ENCODE assay signal across 10 mouse cellular contexts in genomic region chr6:107710360-107710759, GRCm38 (mm10).
DNase-seq lines count a peak whose midpoint lies in the region; ATAC-seq and TF ChIP-seq lines count a peak whose summit lies in the region.
"Had no signal": no experiment of that assay in that cellular context is flagged by ENCODE, and none has a peak within 500 bp of the region (broad histone marks: within the 10 kb centered on the region; RNA-seq: fewer than 3 reads in every experiment).

No protein-coding gene starts in this region.

- no peak overlapping the region for H3K9ac ChIP-seq in hindbrain, embryonic 16.5 days (ENCODE audit: low read depth, low read length)
- H3K9ac ChIP-seq in neural tube, embryonic 11.5 days (ENCODE audit: low read length), result no peak overlapping the region
- H3K9ac ChIP-seq: hindbrain, embryonic 15.5 days had no signal

- H3K4me2 ChIP-seq in hindbrain, embryonic 16.5 days (ENCODE audit: low read length), result no peak overlapping the region
- H3K4me2 ChIP-seq in neural tube, embryonic 11.5 days (ENCODE audit: low read depth), result no peak overlapping the region

- TF ChIP-seq POLR2A in cerebellum, adult 2 months (IDR thresholded peaks at IDR 0.05; ENCODE audit: borderline replicate concordance, insufficient read depth, low read length), result no peak

- no peak for ATAC-seq in hindbrain, embryonic 16.5 days
- ATAC-seq in neural tube, embryonic 11.5 days (ENCODE audit: insufficient read depth, low FRiP score, low TSS enrichment), result no peak

- H3K4me3 ChIP-seq in hindbrain, embryonic 10.5 days, result no peak overlapping the region
- H3K4me3 ChIP-seq in hindbrain, embryonic 16.5 days (ENCODE audit: low read length), result no peak overlapping the region
- no peak overlapping the region for H3K4me3 ChIP-seq in neural tube, embryonic 11.5 days (ENCODE audit: low read depth, low read length)
- no peak overlapping the region for H3K4me3 ChIP-seq in cerebellum, adult 2 months (replicated peaks; ENCODE audit: insufficient read depth, low read depth, low read length)
- H3K4me3 ChIP-seq: hindbrain, embryonic 15.5 days had no signal

- peaks cover 26% of the 10 kb centered on the region for H3K4me1 ChIP-seq in hindbrain, embryonic 10.5 days (replicated peaks)
- no peaks in the 10 kb centered on the region for H3K4me1 ChIP-seq in hindbrain, embryonic 16.5 days (ENCODE audit: control insufficient read depth, insufficient read depth, low read depth, low read length)
- H3K4me1 ChIP-seq in neural tube, embryonic 11.5 days (ENCODE audit: control insufficient read depth, insufficient read depth, low read length), result 0 out of 2 replicates have a peak, but pooled peaks cover 3% of the 10 kb centered on the region
- no peaks in the 10 kb centered on the region for H3K4me1 ChIP-seq in cerebellum, adult 2 months (ENCODE audit: control insufficient read depth, insufficient read depth, low read length)

- H3K9me3 ChIP-seq in hindbrain, embryonic 10.5 days, result no peaks in the 10 kb centered on the region
- no peaks in the 10 kb centered on the region for H3K9me3 ChIP-seq in hindbrain, embryonic 16.5 days (ENCODE audit: control insufficient read depth, low read length)
- no peaks in the 10 kb centered on the region for H3K9me3 ChIP-seq in neural tube, embryonic 11.5 days (ENCODE audit: control insufficient read depth, low read length)
- H3K9me3 ChIP-seq: hindbrain, embryonic 15.5 days had no signal

- DNase-seq in hindbrain, embryonic 10.5 days (ENCODE audit: low spot score), result peak; percentile 6
- peak; percentile 26 for DNase-seq in neural tube, embryonic 11.5 days (ENCODE audit: low spot score)
- DNase-seq in neural tube, embryonic 10.5 days (ENCODE audit: extremely low spot score, low spot score), result no peak
- DNase-seq in cerebellum, adult 2 months, result peak; percentile 27 to 32
- DNase-seq in layer of hippocampus, postnatal 14 days (ENCODE audit: low spot score in 2 of 2), result peak; percentile 37 to 63
- DNase-seq in ovary, postnatal 10 days (ENCODE audit: low spot score), result no peak
- DNase-seq: heart, adult 18-20 months; thymus, postnatal 25 days had no signal

- no peaks in the 10 kb centered on the region for H3K27me3 ChIP-seq in hindbrain, embryonic 10.5 days (ENCODE audit: insufficient read depth, poor library complexity, severe bottlenecking)
- H3K27me3 ChIP-seq in hindbrain, embryonic 16.5 days (replicated peaks; ENCODE audit: control insufficient read depth, insufficient read depth, low read length), result no peaks in the 10 kb centered on the region
- no peaks in the 10 kb centered on the region for H3K27me3 ChIP-seq in neural tube, embryonic 11.5 days (ENCODE audit: control insufficient read depth, insufficient read depth, low read length)
- H3K27me3 ChIP-seq in cerebellum, adult 2 months (ENCODE audit: control insufficient read depth, insufficient read depth, low read length), result no peaks in the 10 kb centered on the region; the same call in 1 of the 2 replicates
- H3K27me3 ChIP-seq: hindbrain, embryonic 15.5 days had no signal

- no peak overlapping the region for H3K27ac ChIP-seq in hindbrain, embryonic 10.5 days
- H3K27ac ChIP-seq in hindbrain, embryonic 16.5 days (ENCODE audit: low read depth, low read length), result no peak overlapping the region
- no peak overlapping the region for H3K27ac ChIP-seq in neural tube, embryonic 11.5 days (ENCODE audit: low read depth, low read length)
- H3K27ac ChIP-seq in cerebellum, adult 2 months (ENCODE audit: insufficient read depth, low read length), result no peak overlapping the region
- H3K27ac ChIP-seq: hindbrain, embryonic 15.5 days had no signal

- no peaks in the 10 kb centered on the region for H3K36me3 ChIP-seq in hindbrain, embryonic 10.5 days
- no peaks in the 10 kb centered on the region for H3K36me3 ChIP-seq in hindbrain, embryonic 16.5 days (ENCODE audit: control insufficient read depth, insufficient read depth, low read length)
- H3K36me3 ChIP-seq in neural tube, embryonic 11.5 days (ENCODE audit: control insufficient read depth, insufficient read depth, low read length), result no peaks in the 10 kb centered on the region
- H3K36me3 ChIP-seq: hindbrain, embryonic 15.5 days had no signal

- TF ChIP-seq CTCF in cerebellum, adult 2 months (IDR thresholded peaks at IDR 0.05; ENCODE audit: borderline replicate concordance, insufficient read depth, low read depth, low read length), result peak; percentile 62; the same call in 1 of the 2 replicates

- WGBS in hindbrain, embryonic 10.5 days, result 86% methylated on average over 5 of the region's 5 CpGs
- 68% methylated on average over 5 of the region's 5 CpGs for WGBS in hindbrain, embryonic 16.5 days
- WGBS in neural tube, embryonic 11.5 days, result 78% methylated on average over 5 of the region's 5 CpGs
- 77% methylated on average over 5 of the region's 5 CpGs for WGBS in cerebellum, adult 2 months

Comparison
In these comparisons a context has a peak if more than half of its experiments do, and no peak if none do; other contexts are left out.
1. DNase-seq: peak in hindbrain, embryonic 10.5 days (single experiment), neural tube, embryonic 11.5 days (single experiment), cerebellum, adult 2 months (2 of 2) and layer of hippocampus, postnatal 14 days (2 of 2); none in neural tube, embryonic 10.5 days (single experiment) and ovary, postnatal 10 days (single experiment).